Mouse (Mus musculus) limb, embryonic 15.5 days (tissue): ENCODE data around the gene Ifitm2. TPM values are rescaled to one million over a fixed set of nuclear protein-coding genes. Genes with fewer than 3 reads are reported as not detected.

Source experiments
- ATAC-seq: fragments of 200-750 bp; cut with Nextera tagmentation; 2 replicates; pipeline ENCODE4 v1.8.0; 2017; ENCODE audit warnings: low read depth, moderate TSS enrichment; ENCODE audit not compliant: insufficient number of reproducible peaks, low FRiP score, low TSS enrichment
- H3K27ac ChIP-seq: fragments of 300-500 bp; sonication (generic); 2 replicates; pipeline ENCODE4 v1.5.1; 2015; ENCODE audit warnings: moderate library complexity, mild to moderate bottlenecking, inconsistent platforms
- H3K27me3 ChIP-seq: fragments of 300-500 bp; sonication (generic); 2 replicates; pipeline ENCODE4 v1.6.1; 2015; ENCODE audit warnings: inconsistent platforms
- H3K36me3 ChIP-seq: fragments of 300-500 bp; sonication (generic); 2 replicates; pipeline ENCODE4 v1.6.1; 2015; ENCODE audit warnings: inconsistent platforms
- H3K4me1 ChIP-seq: fragments of 300-500 bp; sonication (generic); 2 replicates; pipeline ENCODE4 v1.6.1; 2015; ENCODE audit warnings: inconsistent platforms
- H3K4me2 ChIP-seq: fragments of 300-500 bp; sonication (generic); 2 replicates; pipeline ENCODE4 v1.6.1; 2015; ENCODE audit warnings: mild to moderate bottlenecking, inconsistent platforms
- H3K4me3 ChIP-seq: fragments of 300-500 bp; sonication (generic); 2 replicates; pipeline ENCODE4 v1.5.1; 2015; ENCODE audit warnings: mild to moderate bottlenecking, inconsistent platforms
- H3K9ac ChIP-seq: fragments of 300-500 bp; sonication (generic); 2 replicates; pipeline ENCODE4 v1.6.1; 2015; ENCODE audit warnings: inconsistent platforms
- H3K9me3 ChIP-seq: fragments of 300-500 bp; sonication (generic); 2 replicates; pipeline ENCODE4 v1.6.1; 2016; ENCODE audit warnings: inconsistent platforms
- WGBS: fragments of 180-500 bp; shearing (Covaris S2); methylation state at CpG from one replicate; pipeline ENCODE4 v1.1.7; 2015; 5-methylcytosine and 5-hydroxymethylcytosine counted together
- polyA plus RNA-seq: library from polyadenylated mRNA; unstranded; fragments of >200 nt; fragmentation: Nextera tagmentation; extraction: Ambion mirVana; gene quantifications from 2 replicates; pipeline ENCODE4 v1.2.1, GENCODE M21; 2015

Ifitm2 gene
- 1,488 and 1,547 TPM in 2 replicates for polyA plus RNA-seq

DNA sequence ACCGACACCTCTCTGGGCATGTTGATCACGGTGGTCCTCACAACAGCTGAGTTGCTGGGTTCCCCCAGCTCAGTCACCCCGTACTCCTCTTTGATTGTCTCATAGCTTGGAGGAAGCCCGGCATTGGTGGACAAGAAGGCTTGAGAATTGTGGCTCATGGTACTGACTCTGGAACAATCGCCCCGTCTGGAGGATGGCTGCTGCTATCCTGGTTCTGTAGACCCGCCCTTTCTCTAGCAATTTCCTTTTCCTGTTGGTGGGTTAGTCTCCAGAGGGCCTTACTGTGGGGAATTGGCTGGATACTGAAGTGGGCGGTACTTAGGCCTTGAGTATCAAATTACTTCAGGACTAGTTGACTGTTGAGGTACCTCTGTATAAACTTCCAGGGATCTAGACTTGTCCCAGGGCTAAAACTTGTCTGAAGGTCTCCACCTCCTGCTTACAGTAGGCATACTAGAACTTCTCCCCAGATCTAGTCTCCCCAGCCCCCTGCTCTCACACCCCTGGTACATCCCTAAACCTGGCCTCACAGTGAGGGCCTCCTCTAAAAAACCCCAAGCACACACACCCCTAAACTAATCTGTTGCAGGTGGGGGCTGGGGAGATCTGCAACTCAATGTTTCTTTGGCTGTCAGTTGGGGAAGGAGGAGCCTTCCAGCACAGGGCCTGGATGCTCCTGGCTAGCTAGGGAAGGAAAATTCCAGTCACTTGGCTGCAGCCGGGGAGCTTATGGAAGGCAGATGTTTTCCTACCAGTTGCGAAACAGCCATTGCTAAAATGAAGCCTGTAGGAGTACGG is at the start of gene Ifitm2, which contains the start of gene Gm45717:
Gene Ifitm2, minus strand, starts transcription at position 230 of the 798 bp plus-strand sequence.
Gene Gm45717, minus strand, starts transcription at position 180 of the 798 bp plus-strand sequence.
- Histone ChIP-seq H3K4me3 (peak within 1 kb of the TSS; percentile 60), H3K36me3 (peaks cover 4% of the 10 kb centered on the region; the same call in 1 of the 2 replicates), H3K4me1 (peaks cover 52% of the 10 kb centered on the region), H3K27ac (peak within 1 kb of the TSS; percentile 99), H3K9ac (peak within 1 kb of the TSS; percentile 57), H3K4me2 (peak within 1 kb of the TSS; percentile 79), H3K9me3 (no peaks in the 10 kb centered on the region), H3K27me3 (no peaks in the 10 kb centered on the region)
- peak; percentile 90 for ATAC-seq
- WGBS: 2% methylated on average over 11 of the region's 11 CpGs

DNA sequence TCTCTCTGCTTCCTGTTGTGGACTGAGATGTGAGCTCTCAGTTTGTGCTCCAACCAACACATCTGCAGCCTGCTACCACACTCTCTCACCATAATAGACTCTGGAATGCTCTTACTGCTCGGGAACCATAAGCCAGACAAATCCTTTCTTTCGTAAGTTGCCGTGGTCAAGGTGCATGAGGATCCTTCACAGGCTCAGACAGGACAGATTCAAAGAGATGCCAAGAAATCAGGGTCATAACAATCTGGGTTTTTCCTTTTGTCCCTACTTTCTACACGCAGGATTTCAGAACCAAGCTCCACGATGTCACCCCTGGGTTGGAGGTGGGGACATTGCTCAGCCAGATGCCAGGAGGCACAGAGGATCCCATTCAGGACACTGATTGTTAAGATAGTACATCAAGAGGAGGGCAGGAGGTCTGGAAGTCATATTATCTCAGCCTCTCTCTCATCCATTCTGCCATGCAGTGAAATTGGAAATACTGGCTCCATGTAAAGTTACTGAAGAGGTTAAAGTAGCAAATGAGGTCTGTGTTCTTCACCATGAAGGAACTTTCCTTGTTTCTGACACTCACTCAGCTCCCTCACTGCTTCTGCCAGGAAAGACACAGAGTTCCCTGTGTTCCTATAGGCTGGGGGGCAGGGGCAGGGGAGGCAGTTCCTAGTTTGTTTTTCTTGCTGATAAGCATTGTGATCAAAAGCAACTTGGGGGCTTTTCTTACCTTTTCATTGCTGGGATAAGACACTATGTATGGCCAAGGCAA is 47.6 kb upstream of the Ifitm2 start:
- 86% methylated on average over 5 of the region's 5 CpGs for WGBS
- ATAC-seq: no peak
- H3K9me3 ChIP-seq: no peaks in the 10 kb centered on the region
- peaks cover 2% of the 10 kb centered on the region for H3K4me1 ChIP-seq
- no peak overlapping the region for H3K4me2 ChIP-seq
- H3K27ac ChIP-seq: no peak overlapping the region
- H3K9ac ChIP-seq: no peak overlapping the region
- H3K4me3 ChIP-seq: no peak overlapping the region
- no peaks in the 10 kb centered on the region for H3K27me3 ChIP-seq
- H3K36me3 ChIP-seq: no peaks in the 10 kb centered on the region

DNA sequence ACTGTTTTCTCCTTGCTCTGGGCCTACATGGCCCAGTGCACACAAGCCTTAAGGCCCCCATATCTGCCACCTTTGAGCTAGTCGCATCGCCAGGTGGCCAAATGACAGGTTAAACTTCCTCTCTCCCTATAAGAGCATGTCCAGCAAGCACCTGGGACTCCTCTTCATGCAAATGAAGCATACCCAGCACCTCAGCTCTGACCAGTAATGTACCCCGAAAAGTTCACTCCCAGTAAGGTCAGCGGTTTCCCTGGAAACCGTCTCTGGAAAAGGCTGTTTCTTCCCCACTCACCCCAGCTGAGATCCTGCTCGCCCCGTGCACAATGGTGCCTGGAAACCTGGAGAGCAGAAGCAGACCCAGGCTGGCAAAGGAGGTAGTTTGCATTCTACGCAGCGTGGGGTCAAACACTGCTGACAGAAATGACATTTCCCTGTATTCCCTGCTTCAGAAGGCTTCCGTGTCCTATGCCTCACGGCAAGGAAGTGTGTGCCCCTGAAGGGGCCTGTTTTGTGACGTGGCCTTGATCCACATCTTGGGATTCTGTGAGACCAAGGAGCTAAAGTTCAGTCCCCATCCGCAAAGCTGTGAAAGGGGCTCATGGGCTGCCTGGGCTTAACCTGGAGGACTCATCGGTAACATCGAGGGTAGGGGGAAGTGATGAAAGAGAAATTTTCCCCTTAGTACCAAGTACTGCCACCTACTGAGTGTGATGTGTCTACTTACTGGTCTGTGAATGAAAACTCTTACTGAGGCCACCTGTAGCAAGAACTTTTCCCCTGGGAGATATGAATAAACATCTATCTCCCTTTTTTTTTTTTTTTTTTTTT is 45.3 kb upstream of the Ifitm2 start:
- H3K27ac ChIP-seq: no peak overlapping the region
- H3K4me1 ChIP-seq: no peaks in the 10 kb centered on the region
- no peaks in the 10 kb centered on the region for H3K9me3 ChIP-seq
- no peak overlapping the region for H3K4me2 ChIP-seq
- 75% methylated on average over 15 of the region's 15 CpGs for WGBS
- ATAC-seq: no peak
- H3K27me3 ChIP-seq: no peaks in the 10 kb centered on the region
- H3K36me3 ChIP-seq: no peaks in the 10 kb centered on the region
- H3K4me3 ChIP-seq: no peak overlapping the region
- H3K9ac ChIP-seq: no peak overlapping the region

DNA sequence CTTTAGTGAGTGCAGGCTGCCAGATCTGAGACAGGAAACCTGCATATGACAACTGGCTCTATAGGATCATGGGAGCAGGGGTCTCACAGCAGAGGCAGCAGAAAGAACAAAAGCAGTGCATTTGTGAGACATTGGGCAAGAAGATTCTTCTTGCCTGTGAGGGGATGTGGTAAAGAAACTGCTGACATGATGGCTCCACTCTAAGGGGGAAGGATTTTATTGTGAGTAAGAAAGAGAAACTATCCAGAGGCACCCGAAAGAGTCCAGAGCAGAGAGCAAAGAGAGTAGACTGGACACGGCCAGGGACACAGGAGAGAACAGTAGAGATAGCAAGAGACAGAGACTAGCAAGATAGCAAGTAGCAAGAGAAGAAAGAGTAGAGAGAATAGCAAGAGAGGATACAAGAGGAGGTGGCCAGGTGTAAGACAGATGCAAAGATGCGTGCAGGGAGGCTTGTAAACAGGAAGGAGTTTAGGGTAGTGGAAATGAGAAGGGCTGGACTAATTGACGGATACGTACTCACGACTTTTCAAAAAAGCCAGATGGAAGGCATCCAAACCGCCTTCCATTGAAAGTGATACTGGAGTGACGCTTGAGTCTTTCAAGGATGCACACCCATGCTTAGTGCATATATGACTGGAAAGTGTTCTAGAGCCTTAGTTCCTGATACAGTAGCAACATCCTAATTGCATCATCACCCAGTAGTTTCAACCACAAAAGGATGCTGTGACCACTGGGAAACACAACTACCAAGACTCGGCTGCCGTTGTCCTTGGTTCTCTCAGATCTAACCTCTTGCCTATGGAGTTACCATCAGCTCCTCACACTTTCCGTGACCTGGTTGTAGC is 43.3 kb upstream of the Ifitm2 start:
- H3K4me1 ChIP-seq: no peaks in the 10 kb centered on the region
- no peaks in the 10 kb centered on the region for H3K36me3 ChIP-seq
- no peaks in the 10 kb centered on the region for H3K9me3 ChIP-seq
- no peak overlapping the region for H3K9ac ChIP-seq
- H3K4me3 ChIP-seq: no peak overlapping the region
- H3K27me3 ChIP-seq: no peaks in the 10 kb centered on the region
- WGBS: 81% methylated on average over 11 of the region's 11 CpGs
- no peak overlapping the region for H3K27ac ChIP-seq
- no peak for ATAC-seq
- no peak overlapping the region for H3K4me2 ChIP-seq

DNA sequence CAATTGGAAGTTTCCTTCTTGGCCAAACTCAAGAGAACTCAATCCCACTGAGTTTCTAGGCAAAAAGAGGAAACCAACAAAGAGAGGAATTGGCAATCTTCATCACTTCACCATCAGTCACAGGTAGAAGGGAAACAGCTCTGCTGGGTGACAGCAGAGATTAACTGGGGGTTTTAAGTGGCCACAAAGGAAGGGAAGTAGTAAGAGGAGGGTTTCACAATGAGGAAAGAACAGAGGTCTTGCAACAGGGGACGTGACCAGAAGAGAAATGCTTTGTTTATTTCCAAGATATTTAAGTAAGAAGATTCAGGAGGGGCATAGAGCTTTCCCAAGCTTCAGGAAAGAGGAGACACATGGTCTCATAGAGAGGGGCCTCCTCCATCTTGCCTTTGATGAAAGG is 42.0 kb upstream of the Ifitm2 start:
- no peak for ATAC-seq
- no peaks in the 10 kb centered on the region for H3K36me3 ChIP-seq
- whole genome bisulfite sequencing: 48% methylated on average over 1 of the region's 1 CpGs
- no peaks in the 10 kb centered on the region for H3K27me3 ChIP-seq
- H3K4me2 ChIP-seq: no peak overlapping the region
- H3K4me3 ChIP-seq: no peak overlapping the region
- H3K9me3 ChIP-seq: no peaks in the 10 kb centered on the region
- H3K9ac ChIP-seq: no peak overlapping the region
- no peak overlapping the region for H3K27ac ChIP-seq
- H3K4me1 ChIP-seq: no peaks in the 10 kb centered on the region

DNA sequence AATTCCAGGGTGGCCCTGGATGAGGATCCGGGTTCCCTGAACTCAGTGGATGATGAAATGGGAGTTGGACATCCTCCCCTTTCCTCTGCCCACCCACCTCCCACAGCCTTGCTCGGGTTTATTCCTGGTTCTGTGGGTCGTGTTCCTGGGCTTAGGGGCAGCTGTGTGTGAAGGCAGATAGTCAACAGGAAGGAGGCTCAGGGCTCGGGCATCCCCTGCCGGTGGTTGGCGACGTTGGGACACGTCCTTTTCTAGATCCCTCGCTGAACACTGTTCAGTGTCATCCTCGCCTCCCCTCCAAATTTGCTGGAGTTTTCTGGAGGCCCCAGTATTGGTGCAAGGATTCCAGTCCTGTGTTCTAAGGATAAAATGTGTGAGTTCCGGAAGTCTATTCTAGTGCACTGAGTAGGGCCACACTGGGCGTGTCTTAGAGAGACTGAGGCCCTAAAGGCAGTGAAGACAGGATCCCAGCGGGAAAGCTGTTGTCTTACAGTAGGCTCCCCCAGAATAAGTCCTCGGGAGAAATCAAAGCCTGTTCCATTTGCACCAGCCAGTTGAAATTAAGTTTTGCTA is 35.4 kb upstream of the Ifitm2 start:
- Histone ChIP-seq H3K27me3 (no peaks in the 10 kb centered on the region), H3K36me3 (no peaks in the 10 kb centered on the region), H3K27ac (no peak overlapping the region), H3K4me1 (0 out of 2 replicates have a peak, but pooled peaks cover 2% of the 10 kb centered on the region), H3K4me2 (no peak overlapping the region), H3K9ac (no peak overlapping the region), H3K9me3 (no peaks in the 10 kb centered on the region), H3K4me3 (no peak overlapping the region)
- WGBS: 83% methylated on average over 14 of the region's 14 CpGs
- no peak for ATAC-seq

DNA sequence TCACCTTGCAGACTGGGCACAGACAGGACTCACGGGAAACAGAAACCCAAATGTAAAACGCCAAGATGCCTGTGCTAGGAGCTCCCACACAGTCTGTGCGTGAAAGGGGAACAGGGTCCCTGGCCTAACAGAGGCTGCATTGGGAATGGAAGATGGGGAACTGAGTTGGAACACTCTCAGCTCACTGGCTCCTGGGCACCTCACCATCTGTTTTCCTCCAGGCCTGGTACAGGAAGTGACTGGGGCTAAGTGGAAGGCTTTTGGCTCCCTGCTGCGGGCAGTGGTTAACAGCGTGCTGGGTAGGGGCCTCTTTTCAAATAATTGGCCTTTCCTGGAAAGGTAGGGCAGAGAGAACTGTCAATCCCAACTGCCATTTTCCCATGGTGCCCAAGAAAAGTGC is 34.8 kb upstream of the Ifitm2 start:
- WGBS: 43% methylated on average over 5 of the region's 5 CpGs
- Histone ChIP-seq H3K27me3 (no peaks in the 10 kb centered on the region), H3K27ac (no peak overlapping the region)

DNA sequence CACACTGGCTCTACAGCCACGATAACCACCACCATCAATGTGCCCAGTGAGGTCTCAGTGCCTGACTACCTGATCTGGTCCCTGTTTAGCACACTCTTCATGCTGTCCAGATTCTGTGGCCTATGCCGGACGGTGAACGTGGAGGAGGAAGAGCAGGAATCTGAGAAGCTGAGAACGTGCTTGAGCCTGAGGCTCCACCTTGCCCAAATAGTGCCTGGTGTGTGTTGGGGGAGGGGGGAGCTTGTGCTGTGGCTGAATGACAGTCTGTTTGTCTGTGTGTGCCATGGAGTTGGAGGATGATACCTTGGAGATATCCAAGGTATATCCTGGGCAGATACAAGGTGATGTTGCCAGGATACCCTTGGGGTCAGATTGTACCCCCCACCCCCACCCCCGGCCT is 34.4 kb upstream of the Ifitm2 start:
- no peak overlapping the region for H3K4me3 ChIP-seq
- H3K27ac ChIP-seq: no peak overlapping the region
- H3K4me2 ChIP-seq: no peak overlapping the region
- no peak overlapping the region for H3K9ac ChIP-seq
- 0 out of 2 replicates have a peak, but pooled peaks cover 2% of the 10 kb centered on the region for H3K4me1 ChIP-seq
- ATAC-seq: no peak
- no peaks in the 10 kb centered on the region for H3K9me3 ChIP-seq
- 50% methylated on average over 6 of the region's 6 CpGs for WGBS
- H3K27me3 ChIP-seq: no peaks in the 10 kb centered on the region
- no peaks in the 10 kb centered on the region for H3K36me3 ChIP-seq

More for the DNA sequence above, 34.8 kb upstream of the Ifitm2 start:
- H3K9ac ChIP-seq: no peak overlapping the region
- no peaks in the 10 kb centered on the region for H3K36me3 ChIP-seq
- 0 out of 2 replicates have a peak, but pooled peaks cover 2% of the 10 kb centered on the region for H3K4me1 ChIP-seq
- no peaks in the 10 kb centered on the region for H3K9me3 ChIP-seq
- H3K4me2 ChIP-seq: no peak overlapping the region
- H3K4me3 ChIP-seq: no peak overlapping the region
- no peak for ATAC-seq

DNA sequence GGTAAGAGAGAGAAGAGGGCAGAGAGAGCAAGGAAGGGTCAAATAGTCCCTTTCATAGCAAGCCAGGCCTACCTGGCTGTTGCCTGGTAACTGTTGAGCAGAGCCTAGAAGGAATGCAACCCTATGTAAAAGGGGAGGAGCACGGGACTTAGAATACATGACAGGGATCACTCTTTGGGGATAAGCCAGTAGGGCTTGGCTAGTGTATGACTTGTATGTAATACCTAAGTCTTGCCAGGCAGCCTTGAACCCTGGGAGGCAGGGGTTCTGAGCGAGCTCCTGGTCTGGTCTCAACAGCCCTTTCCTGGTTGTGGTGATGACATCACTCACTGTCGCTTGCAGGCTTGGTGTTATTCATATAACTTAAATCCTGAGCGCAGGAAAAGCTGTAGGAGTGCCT is 33.2 kb upstream of the Ifitm2 start:
- Histone ChIP-seq H3K4me3 (no peak overlapping the region), H3K27me3 (no peaks in the 10 kb centered on the region), H3K4me2 (no peak overlapping the region), H3K4me1 (0 out of 2 replicates have a peak, but pooled peaks cover 2% of the 10 kb centered on the region), H3K9me3 (no peaks in the 10 kb centered on the region), H3K9ac (no peak overlapping the region), H3K27ac (no peak overlapping the region), H3K36me3 (no peaks in the 10 kb centered on the region)
- ATAC-seq: no peak
- WGBS: 74% methylated on average over 4 of the region's 4 CpGs

DNA sequence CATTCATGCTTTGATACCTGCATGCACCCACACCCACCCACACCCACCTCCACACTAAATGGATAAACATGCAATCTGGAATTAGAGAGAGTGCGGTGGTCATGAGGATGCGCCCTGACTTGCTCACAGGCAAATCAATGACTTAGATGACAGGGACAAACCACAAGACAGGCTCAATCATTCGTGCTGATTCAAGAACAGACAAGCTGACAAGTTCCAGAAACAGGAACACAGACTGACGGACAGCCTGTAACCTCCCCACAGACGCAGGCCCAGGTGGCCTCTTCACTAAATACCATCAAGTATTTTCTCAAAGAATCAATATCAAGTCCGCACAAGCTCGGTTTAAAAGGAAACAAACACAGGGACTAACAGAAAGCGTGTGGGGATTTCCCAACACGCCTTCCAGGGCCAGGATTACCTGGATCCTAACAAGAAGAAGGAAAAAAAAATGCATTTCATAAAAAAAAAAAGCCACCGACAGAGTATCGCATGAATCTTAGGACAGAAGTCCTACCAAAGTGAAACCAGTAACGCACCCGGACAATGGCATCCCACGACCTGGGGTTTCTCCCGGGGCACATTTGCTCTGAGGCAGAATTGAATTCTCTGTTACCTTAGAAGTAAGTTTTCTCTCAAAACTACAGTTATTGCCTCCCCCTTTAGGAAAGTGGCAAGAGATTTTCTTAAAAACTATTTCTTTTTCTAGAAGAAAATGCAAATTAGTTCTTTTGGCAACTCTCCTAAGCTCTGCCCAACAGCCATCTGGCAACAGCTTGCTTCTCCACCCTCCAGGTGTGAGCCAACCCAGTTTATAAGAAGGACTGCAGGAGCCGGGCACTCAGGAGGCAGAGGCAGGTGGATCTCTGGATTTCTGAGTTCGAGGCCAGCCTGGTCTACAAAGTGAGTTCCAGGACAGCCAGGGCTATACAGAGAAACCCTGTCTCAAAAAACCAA is 31.7 kb upstream of the Ifitm2 start:
- 71% methylated on average over 17 of the region's 17 CpGs for WGBS
- Histone ChIP-seq H3K4me1 (0 out of 2 replicates have a peak, but pooled peaks cover 2% of the 10 kb centered on the region), H3K36me3 (no peaks in the 10 kb centered on the region)

More for the DNA sequence above, 31.7 kb upstream of the Ifitm2 start:
- Histone ChIP-seq H3K27ac (no peak overlapping the region), H3K9ac (no peak overlapping the region), H3K27me3 (no peaks in the 10 kb centered on the region), H3K9me3 (no peaks in the 10 kb centered on the region), H3K4me3 (no peak overlapping the region), H3K4me2 (no peak overlapping the region)
- ATAC-seq: no peak
